Mouse (Mus musculus): ENCODE measurements around the gene Myo18a. TPM values are rescaled to one million over a fixed set of nuclear protein-coding genes. Genes with fewer than 3 reads are reported as not detected.

The Myo18a gene
- polyA plus RNA-seq, 1 experiment from 2014 or later, result 29.7 TPM

GRCm38 (mm10) chr11:77893787-77894718 lies 131.0 kb downstream of the Myo18a start, which contains the start of gene Pipox:
TSS of gene Pipox (minus strand) at chr11:77894096.
- peak; percentile 84 for DNase-seq (ENCODE audit: low spot score)
- Histone ChIP-seq H3K9me3 (no peaks in the 10 kb centered on the region), H3K27ac (peak within 1 kb of the TSS; percentile 95), H3K27me3 (ENCODE audit: insufficient read depth, poor library complexity, severe bottlenecking) (peaks cover 63% of the 10 kb centered on the region), H3K36me3 (no peaks in the 10 kb centered on the region), H3K4me1 (replicated peaks) (peaks cover 89% of the 10 kb centered on the region), H3K4me3 (peak within 1 kb of the TSS; percentile 38)
- WGBS, result 14% methylated on average over 11 of the region's 11 CpGs

GRCm38 (mm10) chr11:77894967-77895366 lies 131.9 kb downstream of the Myo18a start:
- H3K27me3 ChIP-seq (ENCODE audit: insufficient read depth, poor library complexity, severe bottlenecking), result peaks cover 68% of the 10 kb centered on the region
- peak overlapping the region; percentile 53 for H3K27ac ChIP-seq
- H3K36me3 ChIP-seq, result no peaks in the 10 kb centered on the region
- H3K9me3 ChIP-seq, result no peaks in the 10 kb centered on the region
- H3K4me3 ChIP-seq, result no peak overlapping the region
- WGBS, result 68% methylated on average over 2 of the region's 2 CpGs
- H3K4me1 ChIP-seq (replicated peaks), result peaks cover 86% of the 10 kb centered on the region
- no peak for DNase-seq (ENCODE audit: low spot score)

GRCm38 (mm10) chr11:77896011-77896410 lies 133.0 kb downstream of the Myo18a start:
- H3K4me1 ChIP-seq (replicated peaks), result peaks cover 78% of the 10 kb centered on the region
- DNase-seq (ENCODE audit: low spot score), result no peak
- 0 out of 2 replicates have a peak overlapping the region, but pooled peaks have one; percentile 40 for H3K4me3 ChIP-seq
- no peaks in the 10 kb centered on the region for H3K36me3 ChIP-seq
- 79% methylated on average over 9 of the region's 9 CpGs for WGBS
- peaks cover 72% of the 10 kb centered on the region for H3K27me3 ChIP-seq (ENCODE audit: insufficient read depth, poor library complexity, severe bottlenecking)
- H3K9me3 ChIP-seq, result no peaks in the 10 kb centered on the region
- H3K27ac ChIP-seq, result peak overlapping the region; percentile 84

GRCm38 (mm10) chr11:77896480-77896819 lies 133.4 kb downstream of the Myo18a start:
- H3K4me1 ChIP-seq (replicated peaks), result peaks cover 79% of the 10 kb centered on the region

GRCm38 (mm10) chr11:77896820-77897805 lies 134.1 kb downstream of the Myo18a start:
- Histone ChIP-seq H3K4me3 (peak overlapping the region; percentile 40), H3K4me1 (replicated peaks) (peaks cover 80% of the 10 kb centered on the region), H3K36me3 (no peaks in the 10 kb centered on the region), H3K27me3 (ENCODE audit: insufficient read depth, poor library complexity, severe bottlenecking) (peaks cover 72% of the 10 kb centered on the region), H3K9me3 (no peaks in the 10 kb centered on the region), H3K27ac (peak overlapping the region; percentile 84)
- WGBS, result 12% methylated on average over 23 of the region's 23 CpGs
- peak; percentile 52 for DNase-seq (ENCODE audit: low spot score)

More at GRCm38 (mm10) chr11:77896480-77896819, 133.4 kb downstream of the Myo18a start:
- peak overlapping the region; percentile 84 for H3K27ac ChIP-seq
- no peaks in the 10 kb centered on the region for H3K36me3 ChIP-seq
- H3K27me3 ChIP-seq (ENCODE audit: insufficient read depth, poor library complexity, severe bottlenecking), result peaks cover 71% of the 10 kb centered on the region
- WGBS, result 33% methylated on average over 6 of the region's 6 CpGs
- peak overlapping the region; percentile 40 for H3K4me3 ChIP-seq
- DNase-seq (ENCODE audit: low spot score), result no peak
- H3K9me3 ChIP-seq, result no peaks in the 10 kb centered on the region

- Histone ChIP-seq H3K27me3 (ENCODE audit: insufficient read depth, poor library complexity, severe bottlenecking) (peaks cover 84% of the 10 kb centered on the region), H3K9me3 (no peaks in the 10 kb centered on the region), H3K36me3 (no peaks in the 10 kb centered on the region), H3K4me1 (replicated peaks) (peaks cover 67% of the 10 kb centered on the region), H3K4me3 (no peak overlapping the region), H3K27ac (no peak overlapping the region)
- 87% methylated on average over 3 of the region's 3 CpGs for WGBS
- no peak for DNase-seq (ENCODE audit: low spot score)
These were observed 137.1 kb downstream of the Myo18a start for GRCm38 (mm10) chr11:77900187-77900586.

- H3K27me3 ChIP-seq (ENCODE audit: insufficient read depth, poor library complexity, severe bottlenecking), result peaks cover 80% of the 10 kb centered on the region
- no peak overlapping the region for H3K27ac ChIP-seq
- H3K36me3 ChIP-seq, result no peaks in the 10 kb centered on the region
- H3K4me1 ChIP-seq (replicated peaks), result peaks cover 62% of the 10 kb centered on the region
- H3K9me3 ChIP-seq, result no peaks in the 10 kb centered on the region
- DNase-seq (ENCODE audit: low spot score), result no peak
- no peak overlapping the region for H3K4me3 ChIP-seq
- WGBS, result 95% methylated on average over 4 of the region's 4 CpGs
These were observed 137.7 kb downstream of the Myo18a start for GRCm38 (mm10) chr11:77900696-77901095.

GRCm38 (mm10) chr11:77901366-77901765 lies 138.3 kb downstream of the Myo18a start:
- peaks cover 61% of the 10 kb centered on the region for H3K4me1 ChIP-seq (replicated peaks)
- peaks cover 74% of the 10 kb centered on the region for H3K27me3 ChIP-seq (ENCODE audit: insufficient read depth, poor library complexity, severe bottlenecking)
- WGBS, result 54% methylated on average over 5 of the region's 5 CpGs
- no peak overlapping the region for H3K4me3 ChIP-seq
- H3K36me3 ChIP-seq, result no peaks in the 10 kb centered on the region
- peak overlapping the region; percentile 59 for H3K27ac ChIP-seq
- H3K9me3 ChIP-seq, result no peaks in the 10 kb centered on the region
- no peak for DNase-seq (ENCODE audit: low spot score)

GRCm38 (mm10) chr11:77901775-77902355 lies 138.8 kb downstream of the Myo18a start:
- DNase-seq (ENCODE audit: low spot score), result no peak
- Histone ChIP-seq H3K4me1 (replicated peaks) (peaks cover 61% of the 10 kb centered on the region), H3K36me3 (no peaks in the 10 kb centered on the region), H3K27me3 (ENCODE audit: insufficient read depth, poor library complexity, severe bottlenecking) (peaks cover 72% of the 10 kb centered on the region), H3K4me3 (no peak overlapping the region), H3K9me3 (no peaks in the 10 kb centered on the region), H3K27ac (peak overlapping the region; percentile 59)
- WGBS, result 37% methylated on average over 8 of the region's 8 CpGs

- 31% methylated on average over 3 of the region's 3 CpGs for WGBS
- Histone ChIP-seq H3K4me3 (no peak overlapping the region), H3K27ac (peak overlapping the region; percentile 53), H3K27me3 (ENCODE audit: insufficient read depth, poor library complexity, severe bottlenecking) (peaks cover 71% of the 10 kb centered on the region), H3K36me3 (no peaks in the 10 kb centered on the region), H3K9me3 (no peaks in the 10 kb centered on the region), H3K4me1 (replicated peaks) (peaks cover 49% of the 10 kb centered on the region)
- DNase-seq (ENCODE audit: low spot score), result peak; percentile 20
These were observed 140.7 kb downstream of the Myo18a start for GRCm38 (mm10) chr11:77903761-77904160.

GRCm38 (mm10) chr11:77904707-77905106 lies 141.7 kb downstream of the Myo18a start:
- H3K4me3 ChIP-seq, result no peak overlapping the region
- peaks cover 70% of the 10 kb centered on the region for H3K27me3 ChIP-seq (ENCODE audit: insufficient read depth, poor library complexity, severe bottlenecking)
- DNase-seq (ENCODE audit: low spot score), result no peak
- H3K36me3 ChIP-seq, result no peaks in the 10 kb centered on the region
- H3K9me3 ChIP-seq, result no peaks in the 10 kb centered on the region
- H3K4me1 ChIP-seq (replicated peaks), result peaks cover 54% of the 10 kb centered on the region
- H3K27ac ChIP-seq, result no peak overlapping the region
- WGBS, result 34% methylated on average over 1 of the region's 1 CpGs

- DNase-seq (ENCODE audit: low spot score), result peak; percentile 28
- Histone ChIP-seq H3K4me3 (peak overlapping the region; percentile 31), H3K36me3 (no peaks in the 10 kb centered on the region), H3K27ac (peak overlapping the region; percentile 88), H3K27me3 (ENCODE audit: insufficient read depth, poor library complexity, severe bottlenecking) (peaks cover 71% of the 10 kb centered on the region), H3K4me1 (replicated peaks) (peaks cover 57% of the 10 kb centered on the region), H3K9me3 (no peaks in the 10 kb centered on the region)
- WGBS, result 34% methylated on average over 19 of the region's 19 CpGs
These were observed 143.1 kb downstream of the Myo18a start for GRCm38 (mm10) chr11:77906097-77906687.

Data from hindbrain, embryonic 10.5 days (tissue).